Mouse (Mus musculus): ENCODE data around the gene Prpf38a. TPM values are rescaled to one million over a fixed set of nuclear protein-coding genes. Genes with fewer than 3 reads are reported as not detected.

Prpf38a gene
- polyA plus RNA-seq, 2 experiments: 51.7 to 78.1 TPM

GRCm38 (mm10) chr4:108539701-108540100 is 39.4 kb downstream of the Prpf38a start:
- Histone ChIP-seq H3K4me3 (replicated peaks; ENCODE audit: low read length) (no peak overlapping the region), H3K9ac (ENCODE audit: low read depth, low read length, severe bottlenecking) (no peak overlapping the region), H3K27ac (replicated peaks; ENCODE audit: low read depth, low read length) (no peak overlapping the region), H3K27me3 (ENCODE audit: control insufficient read depth, insufficient read depth, low read length) (no peaks in the 10 kb centered on the region), H3K4me1 (ENCODE audit: control insufficient read depth, insufficient read depth, low read length) (no peaks in the 10 kb centered on the region), H3K9me3 (ENCODE audit: control insufficient read depth, low read length) (no peaks in the 10 kb centered on the region), H3K36me3 (ENCODE audit: control insufficient read depth, insufficient read depth, low read length) (peaks cover 41% of the 10 kb centered on the region), H3K4me2 (replicated peaks; ENCODE audit: low read depth, low read length, severe bottlenecking) (no peak overlapping the region)
- 68% methylated on average over 2 of the region's 2 CpGs for WGBS
- no peak for DNase-seq (ENCODE audit: low spot score)
- TF ChIP-seq POLR2A (IDR thresholded peaks at IDR 0.05; ENCODE audit: borderline replicate concordance, extremely low read depth, insufficient read depth, insufficient read length): no peak
- ATAC-seq (ENCODE audit: low FRiP score, low read depth): no peak

Other genes starting within 250 kb of the Prpf38a start
- gene Shisal2a, start 196.0 kb downstream of the Prpf38a start, polyA plus RNA-seq (2012; rRNA removed): 5.7 and 8.8 TPM in 2 replicates
- 4.2 and 5.4 TPM in 2 replicates for gene Shisal2a, start 196.0 kb downstream of the Prpf38a start, polyA plus RNA-seq (2014; fragmentation: Nextera tagmentation; extraction: Ambion mirVana)
- gene Gpx7, start 172.4 kb downstream of the Prpf38a start, polyA plus RNA-seq (2012; rRNA removed): 92.8 and 98.8 TPM in 2 replicates
- gene Gpx7, start 172.4 kb downstream of the Prpf38a start, polyA plus RNA-seq (2014; fragmentation: Nextera tagmentation; extraction: Ambion mirVana): 104 and 117 TPM in 2 replicates
- 197 and 222 TPM in 2 replicates for gene Tut4, start 119.9 kb downstream of the Prpf38a start, polyA plus RNA-seq (2012; rRNA removed)
- gene Tut4, start 119.9 kb downstream of the Prpf38a start, polyA plus RNA-seq (2014; fragmentation: Nextera tagmentation; extraction: Ambion mirVana): 59.1 and 73.9 TPM in 2 replicates
- 6.4 and 7.4 TPM in 2 replicates for gene Orc1, start 87 bp upstream of the Prpf38a start, polyA plus RNA-seq (2012; rRNA removed)
- 9.2 and 9.3 TPM in 2 replicates for gene Orc1, start 87 bp upstream of the Prpf38a start, polyA plus RNA-seq (2014; fragmentation: Nextera tagmentation; extraction: Ambion mirVana)
- gene Cc2d1b, start 40.6 kb upstream of the Prpf38a start, polyA plus RNA-seq (2012; rRNA removed): 53.4 and 56.2 TPM in 2 replicates
- gene Cc2d1b, start 40.6 kb upstream of the Prpf38a start, polyA plus RNA-seq (2014; fragmentation: Nextera tagmentation; extraction: Ambion mirVana): 28.9 and 32.4 TPM in 2 replicates
- 0.26 and 0.29 TPM in 2 replicates for gene 3110021N24Rik, start 140.3 kb upstream of the Prpf38a start, polyA plus RNA-seq (2012; rRNA removed)
- 1.5 and 2.3 TPM in 2 replicates for gene 3110021N24Rik, start 140.3 kb upstream of the Prpf38a start, polyA plus RNA-seq (2014; fragmentation: Nextera tagmentation; extraction: Ambion mirVana)
- gene Zfyve9, start 201.5 kb upstream of the Prpf38a start, polyA plus RNA-seq (2012; rRNA removed): 8.2 and 9.6 TPM in 2 replicates
- gene Zfyve9, start 201.5 kb upstream of the Prpf38a start, polyA plus RNA-seq (2014; fragmentation: Nextera tagmentation; extraction: Ambion mirVana): 5.8 and 6.0 TPM in 2 replicates